Mouse (Mus musculus) adrenal gland, postnatal 36 days (tissue): Measurements from ENCODE around the gene Orai3. TPM values are rescaled to one million over a fixed set of nuclear protein-coding genes. Genes with fewer than 3 reads are reported as not detected.
"Not testable (repeated sequence)": the region's sequence is repeated elsewhere in the genome, so short reads cannot be mapped to it uniquely, and the experiment has no call there.

Experiments used
- DNase-seq, 2 experiments: peaks; one replicate each; pipeline ENCODE4 v3.0.0; 2021; ENCODE audit warnings: mixed read lengths in 1 of 2
- long read RNA-seq, 2 experiments: library from polyadenylated mRNA; stranded (forward); transcript quantifications; one replicate each; pipeline ENCODE4 v2.0.0; 2021; ENCODE audit warnings: borderline sequencing depth in 2 of 2
- total RNA-seq, 2 experiments: library from RNA; stranded (reverse); gene quantifications; 2 replicates each; pipeline ENCODE4 v1.2.3; 2021

Gene Orai3
- total RNA-seq: 10 to 100 TPM; 27.7 to 36.3 TPM
- long read RNA-seq, experiment 1, transcript Orai3-201 (2 exons, 1,996 nt): major isoform, 49 of 55 reads
- long read RNA-seq, experiment 1, partial matches to known transcripts: 0 of 55 reads
- long read RNA-seq, experiment 1, other reads (novel, unspliced or antisense): 5 of 55 reads
- long read RNA-seq, experiment 2, transcript Orai3-201 (2 exons, 1,996 nt): major isoform, 15 of 19 reads
- long read RNA-seq, experiment 2, partial matches to known transcripts: 4 of 19 reads
- long read RNA-seq, experiment 2, other reads (novel, unspliced or antisense): 0 of 19 reads

DNA sequence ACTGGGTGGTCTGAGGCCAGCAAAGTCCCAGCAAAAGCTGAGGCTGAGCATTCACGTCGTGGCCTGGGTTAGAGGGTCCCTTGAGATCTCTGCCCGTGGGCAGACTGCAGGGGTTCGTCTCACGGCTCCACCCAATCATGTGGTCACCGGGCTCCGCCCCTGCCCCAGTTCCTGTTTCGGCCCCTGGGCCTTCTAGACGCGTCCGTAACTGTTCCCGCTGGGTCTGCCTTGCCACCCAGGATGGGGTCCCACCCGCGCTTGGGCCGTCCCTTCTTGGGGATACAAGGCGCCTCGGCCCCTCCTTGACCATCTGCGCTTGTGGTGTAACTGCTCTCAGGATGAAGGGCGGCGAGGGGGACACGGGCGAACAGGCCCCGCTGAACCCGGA is at the start of gene Orai3:
TSS of gene Orai3 (plus strand) at position 165 of the 388 bp plus-strand sequence.
- peak; percentile 94 to 96 for DNase-seq

DNA sequence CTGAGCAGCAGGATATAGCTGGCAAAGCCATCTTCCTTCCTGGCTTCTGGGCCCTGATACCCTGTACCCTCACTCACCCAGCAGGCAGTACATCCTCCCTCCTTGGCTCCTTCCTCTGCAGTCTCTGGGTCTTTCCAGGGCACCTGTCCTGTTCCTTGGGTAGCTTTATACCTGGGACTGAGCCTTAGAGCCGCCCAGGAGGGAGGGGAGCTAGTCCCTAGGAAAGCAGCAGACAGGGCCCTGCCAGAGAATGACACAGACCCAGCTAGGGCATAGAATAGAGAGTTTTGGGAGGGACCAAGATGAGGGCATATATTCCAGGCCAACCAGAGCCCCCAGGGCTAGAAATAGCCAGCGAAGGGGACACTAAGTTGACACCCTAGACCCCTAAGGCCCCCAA is 44.1 kb upstream of the Orai3 start:
- DNase-seq: no peak

DNA sequence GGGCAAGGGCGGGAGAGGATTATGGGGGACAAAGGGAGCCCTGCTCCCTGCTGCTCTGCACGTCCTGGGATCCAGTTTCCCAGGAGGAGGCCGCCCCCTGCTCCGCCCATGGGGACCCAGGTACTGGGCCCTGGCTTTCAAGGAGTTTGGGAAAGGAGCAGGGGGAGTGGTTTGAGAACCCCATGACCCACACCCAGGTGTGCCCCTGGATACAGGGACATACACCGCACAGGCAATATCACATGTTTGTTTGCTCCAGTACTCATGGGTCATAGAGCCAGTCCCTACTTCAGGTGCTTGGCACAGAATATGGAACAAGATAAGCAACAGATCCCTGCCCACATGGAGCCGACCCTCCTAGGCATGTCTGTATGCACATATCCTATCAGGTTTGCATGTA is 43.7 kb upstream of the Orai3 start:
- DNase-seq: no peak

DNA sequence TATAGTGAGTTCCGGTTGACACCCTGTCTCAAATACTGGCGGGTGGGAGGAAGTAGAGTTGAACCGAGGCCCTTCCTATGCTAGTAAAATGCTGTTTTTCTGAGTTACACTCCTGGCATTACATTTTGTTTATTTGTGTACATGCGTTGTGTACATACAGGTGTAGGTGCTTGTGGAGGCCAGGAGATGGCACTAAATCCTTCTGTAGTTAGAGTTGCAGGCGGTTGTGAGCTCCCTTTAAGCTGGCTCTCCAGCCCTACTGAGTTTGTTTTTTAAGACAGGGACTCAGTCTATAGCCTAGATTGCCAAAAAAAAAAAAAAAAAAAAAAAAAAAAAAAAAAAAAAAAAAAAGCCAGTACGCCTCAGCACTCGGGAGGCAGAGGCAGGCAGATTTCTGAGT is 41.7 kb upstream of the Orai3 start:
- DNase-seq: no peak

DNA sequence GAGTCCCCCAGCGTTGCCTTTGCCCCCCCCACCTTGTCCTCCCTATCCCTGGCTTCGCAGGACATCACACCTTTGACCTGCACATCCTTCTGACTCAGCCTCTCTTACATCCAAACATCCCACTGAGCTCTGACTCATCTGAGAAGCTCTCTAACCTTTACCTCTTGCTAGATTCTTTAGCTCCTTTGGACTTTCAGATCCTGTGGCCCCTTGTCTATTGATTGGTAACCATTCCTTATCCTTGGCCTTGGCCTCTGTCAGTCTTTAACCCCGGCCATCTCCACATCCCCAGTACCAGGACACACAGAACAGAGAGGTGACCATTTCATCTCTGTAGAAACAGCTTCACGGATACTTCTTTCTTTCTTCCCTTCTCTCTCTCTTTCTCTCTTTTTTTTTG is 39.4 kb upstream of the Orai3 start:
- no peak for DNase-seq

DNA sequence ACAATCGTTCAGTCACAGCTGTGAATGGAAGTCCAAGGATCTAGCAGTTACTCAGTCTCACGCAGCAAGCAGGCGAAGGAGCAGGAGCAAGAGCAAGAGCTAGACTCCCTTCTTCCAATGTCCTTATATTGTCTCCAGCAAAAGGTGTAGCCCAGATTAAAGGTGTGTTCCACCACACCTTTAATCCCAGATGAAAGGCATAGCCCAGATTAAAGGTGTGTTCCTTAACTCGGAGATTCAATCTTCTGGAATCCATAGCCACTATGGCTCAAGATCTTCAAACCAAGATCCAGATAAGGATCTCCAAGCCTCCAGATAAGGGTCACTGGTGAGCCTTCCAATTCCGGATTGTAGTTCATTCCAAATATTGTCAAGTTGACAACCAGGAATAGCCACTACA is 37.5 kb upstream of the Orai3 start, which contains the start of gene Ctf2:
TSS of gene Ctf2 (minus strand) at position 101 of the 400 bp plus-strand sequence.
- not testable (repeated sequence) for DNase-seq

DNA sequence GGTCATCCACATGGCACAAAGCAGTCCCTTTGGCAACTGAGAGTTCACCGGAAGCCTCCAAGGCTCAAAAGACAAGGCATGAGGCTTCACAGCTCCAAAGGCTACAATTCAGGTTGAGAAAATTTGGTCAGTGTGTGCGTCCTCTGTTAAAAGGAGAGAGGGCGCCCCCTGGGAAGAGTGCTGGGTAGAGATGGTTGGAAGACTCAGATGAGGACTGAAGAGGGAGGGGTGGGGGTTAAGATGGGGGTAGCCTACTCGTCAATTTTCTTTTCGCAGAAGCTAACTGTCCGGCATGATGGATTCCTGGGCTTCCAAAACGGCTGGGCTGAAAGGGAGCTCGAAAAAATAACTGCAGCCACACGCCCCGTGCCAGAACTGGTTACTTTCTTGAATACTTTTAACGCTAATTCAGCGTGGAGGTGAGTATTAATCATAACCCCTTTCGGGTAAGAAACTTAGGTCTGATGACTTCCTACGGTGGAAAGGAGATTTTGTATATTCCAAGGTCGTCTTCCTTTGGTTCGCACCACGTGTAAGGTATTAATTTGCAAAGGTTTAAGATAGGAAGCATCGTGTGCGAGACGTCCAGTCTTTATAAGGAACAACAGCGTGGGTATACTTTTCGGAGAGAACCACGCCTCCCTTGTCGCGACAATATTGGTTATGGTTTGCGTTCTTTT is 25.1 kb upstream of the Orai3 start, which contains the start of gene Fbxl19:
TSS of gene Fbxl19 (plus strand) at position 178 of the 680 bp plus-strand sequence.
- DNase-seq: peak; percentile 79 to 87

DNA sequence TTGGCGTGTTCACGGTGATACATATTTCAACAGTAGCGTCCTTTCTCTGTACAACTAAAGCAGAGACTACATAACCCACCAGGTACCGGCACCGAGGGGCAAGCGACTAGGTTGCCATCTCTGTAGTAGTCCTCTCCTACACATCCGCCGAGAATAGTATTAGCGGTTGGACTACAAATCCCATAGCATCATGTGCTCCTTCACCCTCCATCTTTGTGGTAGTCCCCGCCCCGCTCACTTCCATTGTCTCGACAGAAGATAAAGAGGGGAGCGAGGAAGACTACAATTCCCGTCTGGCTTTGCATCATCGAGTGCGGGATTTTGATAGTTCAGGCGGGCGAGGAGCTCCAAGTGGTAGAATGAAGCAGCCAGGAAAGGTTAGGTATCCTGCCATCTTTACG is 24.4 kb upstream of the Orai3 start:
- peak; percentile 92 to 93 for DNase-seq

DNA sequence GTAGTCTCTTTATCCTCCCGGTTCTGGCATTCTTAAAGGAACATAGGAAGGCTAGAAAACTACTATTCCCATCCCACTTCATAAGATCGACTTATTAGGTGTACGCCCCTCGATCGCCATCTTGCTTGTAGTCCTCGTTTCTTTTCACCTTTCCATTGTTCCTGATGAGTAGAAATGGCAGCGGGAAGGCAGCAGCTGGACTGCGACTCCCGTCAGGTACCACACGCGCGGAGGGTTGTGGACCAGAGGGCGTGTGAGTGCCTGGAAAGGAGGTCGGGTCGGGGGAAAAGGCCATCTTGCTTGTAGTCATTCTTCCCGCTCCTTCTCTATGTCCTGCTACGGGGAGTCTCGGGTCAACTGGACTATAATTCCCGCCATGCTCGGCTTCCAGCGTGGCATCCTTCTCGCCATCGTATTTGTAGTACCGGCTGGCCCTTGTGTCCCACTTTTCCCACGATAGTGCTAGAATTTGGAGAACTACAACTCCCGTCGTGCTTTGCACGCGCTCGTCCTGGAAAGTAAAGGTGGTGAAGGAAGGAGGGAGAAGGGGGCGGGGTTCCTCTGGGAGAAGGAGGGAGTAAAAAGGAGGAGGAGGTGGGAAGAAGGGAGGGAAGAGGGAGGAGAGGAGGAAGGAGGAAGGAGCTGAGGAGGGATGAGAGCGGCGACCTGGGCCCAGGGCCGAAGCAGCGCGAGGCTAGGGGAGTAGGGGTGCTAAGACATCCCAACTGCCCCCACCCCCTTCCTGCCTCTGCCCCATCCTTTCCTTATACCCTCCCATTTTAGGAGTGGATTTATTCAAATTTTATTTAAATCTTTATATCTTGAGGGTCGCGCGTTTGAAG is 23.7 kb upstream of the Orai3 start:
- DNase-seq: peak; percentile 95

DNA sequence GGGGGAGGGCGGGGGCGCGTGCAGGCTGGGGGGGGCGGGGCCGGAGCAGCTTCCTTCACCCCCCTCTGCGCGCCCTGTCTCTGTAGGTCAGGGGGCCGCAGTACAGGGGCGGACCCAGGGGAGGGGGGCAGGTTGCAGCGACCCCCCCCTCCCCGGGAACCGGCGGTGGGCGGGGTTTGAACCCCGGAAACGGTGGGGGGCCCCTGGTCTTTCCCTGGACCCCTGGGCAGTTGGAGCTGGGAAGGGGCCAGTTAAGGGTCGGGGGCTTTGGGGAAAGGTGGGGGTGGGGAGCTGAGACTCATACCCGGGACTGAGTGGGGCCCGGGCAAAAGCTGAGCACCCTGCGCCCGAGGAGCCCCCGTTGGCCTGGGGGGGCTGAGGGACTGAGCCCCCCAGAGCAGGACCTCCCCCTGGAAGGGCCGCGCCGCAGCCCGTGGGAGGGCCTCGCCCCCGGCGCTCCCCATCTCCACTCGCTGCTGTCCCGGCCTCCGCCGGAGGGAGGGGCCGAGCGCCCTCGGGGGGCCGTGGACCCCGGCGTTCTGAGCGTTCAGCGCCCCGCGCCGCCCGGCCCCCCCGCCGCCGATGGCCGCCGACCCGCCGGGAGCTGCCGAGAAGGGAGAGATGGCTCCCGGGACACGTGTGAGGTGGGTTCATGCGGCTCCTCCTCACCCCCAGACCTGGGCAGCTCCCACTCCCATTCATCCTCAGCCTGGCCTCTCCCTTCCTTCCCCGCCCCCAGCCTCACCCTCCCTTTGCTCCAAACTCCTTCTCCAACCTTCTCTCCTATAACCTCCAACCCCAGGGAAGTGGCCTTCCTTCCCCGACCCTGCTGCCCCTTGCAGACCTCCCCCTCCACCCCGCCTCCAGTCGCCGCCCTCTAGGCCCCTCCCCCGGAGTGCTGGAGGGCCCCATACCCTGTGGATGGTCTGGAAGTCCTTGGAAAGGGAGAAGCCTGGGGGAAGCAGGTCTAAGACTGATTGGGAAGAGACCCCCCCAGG is 22.8 kb upstream of the Orai3 start:
- DNase-seq: peak; percentile 18 to 52

DNA sequence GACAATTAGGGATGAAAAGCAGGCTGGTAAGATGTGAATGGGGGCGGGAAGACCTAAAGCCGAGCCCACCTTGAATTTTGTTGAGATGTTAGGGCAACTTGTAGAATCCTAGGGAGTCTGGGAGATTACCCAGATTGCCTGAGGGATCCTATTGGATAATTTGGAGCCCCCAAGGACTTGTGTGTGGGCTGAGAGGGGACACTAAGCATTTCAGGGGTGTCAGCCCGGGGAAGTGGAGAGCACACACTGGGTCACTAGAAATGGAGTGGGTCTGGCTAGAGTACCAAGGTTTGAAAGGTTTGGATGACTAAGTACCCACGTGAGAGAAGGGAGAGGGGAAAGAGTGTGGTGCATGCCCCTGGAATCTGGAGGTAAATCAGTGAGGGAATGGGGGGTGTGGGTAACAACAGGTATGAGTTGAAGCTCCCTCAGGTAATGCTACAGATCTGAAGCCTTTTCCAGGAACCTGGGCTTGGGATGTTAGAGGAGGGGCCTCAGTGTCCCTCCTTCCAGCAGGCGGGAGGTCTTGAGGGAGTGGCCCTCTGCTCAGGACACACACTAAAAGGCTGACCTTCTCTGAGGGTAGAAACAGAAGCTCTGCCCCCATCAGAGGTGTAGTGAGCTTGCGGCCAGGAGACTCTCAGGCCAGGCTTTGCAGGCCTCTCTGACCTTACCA is 21.9 kb upstream of the Orai3 start:
- DNase-seq: no peak

DNA sequence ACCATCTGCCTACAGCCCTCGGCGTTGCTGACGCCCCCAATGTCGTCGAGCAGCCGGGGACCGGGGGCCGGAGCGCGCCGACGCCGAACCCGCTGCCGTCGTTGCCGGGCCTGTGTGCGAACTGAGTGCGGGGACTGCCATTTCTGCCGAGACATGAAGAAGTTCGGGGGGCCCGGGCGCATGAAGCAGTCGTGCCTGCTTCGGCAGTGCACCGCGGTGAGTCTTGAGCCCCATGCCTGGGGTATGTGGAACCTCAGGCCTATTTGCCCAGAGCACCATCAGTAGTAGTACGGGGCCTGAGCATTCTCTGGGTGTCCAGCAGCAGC is 21.4 kb upstream of the Orai3 start:
- no peak for DNase-seq

DNA sequence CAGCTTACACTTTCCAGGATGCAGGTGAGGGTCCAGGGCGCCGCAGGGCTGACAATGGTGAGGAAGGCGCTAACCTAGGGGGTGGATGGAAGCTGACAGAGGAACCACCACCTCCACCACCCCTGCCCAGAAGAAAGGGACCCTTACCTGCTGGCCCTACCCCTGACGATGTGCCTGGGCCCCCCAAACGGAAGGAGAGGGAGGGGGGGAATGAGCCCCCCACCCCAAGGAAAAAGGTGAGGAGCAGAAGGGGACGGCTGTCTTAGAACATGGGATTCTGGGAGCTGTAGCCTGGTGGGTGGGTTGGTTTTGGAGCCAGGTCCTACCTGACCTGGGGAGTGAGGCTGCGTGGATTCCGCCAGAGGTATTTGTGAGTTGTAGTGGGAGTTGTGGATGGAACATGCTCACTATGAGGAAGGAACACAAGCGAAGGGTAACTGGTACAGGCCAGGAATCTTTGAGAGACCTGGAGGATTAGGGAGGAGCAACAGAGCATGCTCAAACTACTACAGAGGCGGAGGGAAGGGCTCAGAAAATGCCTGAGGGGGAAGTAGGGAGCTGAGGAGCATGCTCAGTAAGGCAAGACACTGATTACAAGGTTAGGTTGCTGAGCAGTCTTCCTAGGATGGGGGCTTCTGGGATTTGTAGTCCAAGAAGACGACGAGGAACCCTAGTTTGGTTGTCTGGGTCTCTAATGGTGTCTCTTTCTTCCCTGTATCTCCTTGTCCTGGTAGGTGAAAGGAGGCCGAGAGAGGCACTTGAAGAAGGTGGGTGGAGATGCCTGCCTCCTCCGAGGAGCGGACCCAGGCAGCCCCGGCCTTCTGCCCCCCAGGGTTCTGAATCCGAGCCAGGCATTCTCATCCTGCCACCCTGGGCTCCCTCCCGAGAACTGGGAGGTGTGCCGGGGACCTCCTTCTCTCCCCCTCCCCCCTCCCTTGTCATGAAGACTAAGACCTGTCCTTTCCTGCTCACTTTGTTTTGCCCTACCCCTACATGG is 19.2 kb upstream of the Orai3 start:
- no peak for DNase-seq

DNA sequence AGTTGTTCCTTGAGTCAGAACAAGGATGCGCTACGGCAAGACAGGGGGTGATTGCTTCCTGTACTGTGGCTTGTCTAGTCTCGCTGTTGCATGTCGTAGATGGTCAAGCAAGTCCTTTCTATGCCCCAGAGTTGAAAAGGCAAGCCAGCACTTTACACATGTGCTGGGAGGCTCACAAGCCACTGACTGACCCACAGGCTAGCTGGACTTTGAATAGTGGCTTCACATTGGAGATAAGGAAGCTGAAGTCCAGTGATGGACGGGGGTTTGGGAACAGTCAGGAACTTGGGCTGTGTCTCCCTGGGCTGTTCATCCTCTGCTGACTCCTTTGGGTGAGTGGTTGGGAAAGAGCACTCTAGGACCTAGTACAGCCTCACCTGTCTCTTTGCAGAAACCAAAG is 18.0 kb upstream of the Orai3 start:
- DNase-seq: no peak

DNA sequence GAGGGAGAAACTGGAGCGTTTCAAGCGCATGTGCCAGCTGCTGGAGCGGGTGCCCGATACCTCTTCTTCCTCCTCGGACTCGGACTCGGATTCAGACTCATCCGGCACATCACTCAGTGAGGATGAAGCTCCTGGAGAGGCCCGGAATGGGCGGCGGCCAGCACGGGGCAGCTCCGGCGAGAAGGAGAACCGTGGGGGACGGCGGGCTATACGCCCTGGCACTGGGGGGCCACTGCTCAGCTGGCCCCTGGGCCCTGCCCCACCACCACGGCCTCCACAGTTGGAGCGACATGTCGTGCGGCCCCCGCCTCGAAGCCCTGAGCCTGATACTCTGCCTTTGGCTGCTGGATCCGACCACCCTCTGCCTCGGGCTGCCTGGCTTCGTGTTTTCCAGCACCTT is 17.5 kb upstream of the Orai3 start:
- DNase-seq: no peak

DNA sequence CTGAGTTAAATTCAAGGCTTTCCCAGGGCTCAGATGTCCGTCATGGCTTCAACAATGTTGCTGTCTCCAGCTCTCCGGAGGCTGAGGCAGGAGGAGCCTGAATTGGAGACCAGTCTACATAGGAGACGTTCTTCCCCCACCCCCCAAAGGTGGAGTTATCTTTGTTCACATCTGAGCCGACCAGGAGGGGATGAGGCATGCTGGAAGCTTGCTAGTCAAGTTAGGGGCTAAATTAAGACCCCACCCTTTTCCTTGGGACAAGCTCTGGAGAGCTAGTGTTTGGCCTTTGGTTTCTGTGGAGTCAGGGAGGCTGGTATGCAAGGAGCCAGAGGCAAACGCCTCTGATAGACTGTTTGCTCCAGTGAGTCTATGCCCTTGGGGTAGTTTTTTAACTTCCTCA is 16.5 kb upstream of the Orai3 start:
- no peak for DNase-seq

DNA sequence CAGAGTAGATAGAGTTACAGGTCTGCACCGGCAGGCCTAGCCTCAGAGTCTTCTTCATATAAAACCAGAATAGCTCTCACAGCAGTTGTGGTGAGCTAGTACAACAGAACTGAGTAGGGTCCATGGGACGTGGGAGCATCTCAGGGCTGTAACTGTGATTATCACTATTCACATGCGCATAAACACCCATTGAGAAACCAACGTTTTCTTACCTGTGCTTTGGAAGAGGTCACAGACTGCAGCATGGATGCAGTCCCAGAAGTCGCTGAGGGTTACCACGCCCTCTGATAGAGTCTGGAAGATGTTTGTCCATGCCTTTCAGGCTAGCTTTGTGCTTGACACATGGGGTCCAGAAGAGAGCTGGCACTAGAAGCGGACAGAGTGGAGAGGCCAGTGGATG is 15.9 kb upstream of the Orai3 start:
- DNase-seq: no peak

DNA sequence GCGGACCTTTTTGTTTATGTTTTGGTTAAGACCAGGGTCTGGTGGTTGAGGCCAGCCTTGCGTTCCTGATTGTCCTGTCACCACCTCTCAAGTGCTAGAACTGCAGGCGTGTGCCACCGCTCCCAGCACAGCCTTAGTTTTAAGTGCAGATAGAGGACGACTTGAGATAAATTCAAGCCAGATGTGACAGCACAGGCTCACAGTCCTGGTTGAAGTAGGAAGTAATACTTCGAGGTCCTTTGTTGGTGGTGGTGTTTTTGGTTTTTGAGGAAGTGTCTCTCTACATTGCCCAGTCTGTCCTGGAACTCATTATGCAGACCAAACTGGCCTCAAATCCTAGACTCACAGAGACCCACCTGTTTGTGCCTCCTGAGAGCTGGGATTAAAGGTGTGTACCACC is 9.9 kb upstream of the Orai3 start:
- DNase-seq: no peak

DNA sequence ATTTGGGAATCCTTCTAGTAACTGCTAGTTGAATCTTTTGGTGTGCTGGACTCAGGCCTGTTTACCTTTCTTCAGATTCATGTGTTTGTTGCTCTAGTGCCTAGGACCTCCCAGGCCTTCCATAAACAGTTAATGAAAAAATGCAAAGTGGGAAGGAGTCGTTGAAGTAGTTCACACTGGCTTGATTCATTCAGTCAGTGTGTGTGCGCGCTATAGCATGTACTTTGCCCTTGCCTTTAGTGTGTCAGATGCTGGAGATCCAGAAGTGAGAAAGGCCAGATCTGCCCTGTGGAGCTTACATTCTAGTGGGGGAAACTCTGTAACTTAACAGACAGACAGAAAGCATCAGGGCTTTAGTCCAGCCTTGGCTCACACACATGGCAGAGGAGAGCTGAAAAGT is 9.1 kb upstream of the Orai3 start:
- no peak for DNase-seq

DNA sequence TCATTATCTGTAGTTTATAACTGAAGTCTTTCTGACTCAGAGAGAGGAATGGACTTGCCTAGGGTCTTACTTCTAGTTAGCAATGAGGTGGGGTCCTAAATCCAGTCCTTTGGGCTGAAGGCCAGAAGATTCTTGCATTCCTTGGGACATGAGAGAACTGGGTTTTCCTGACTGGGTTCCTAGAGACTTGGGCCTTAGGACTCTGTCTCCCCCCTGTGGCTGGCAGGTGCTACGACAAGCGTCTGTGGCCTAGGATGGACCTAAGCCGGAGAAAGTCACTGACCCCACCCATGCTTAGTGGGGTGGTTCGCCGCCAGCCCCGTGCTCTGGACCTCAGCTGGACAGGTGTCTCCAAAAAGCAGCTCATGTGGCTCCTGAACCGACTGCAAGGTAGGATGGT is 8.6 kb upstream of the Orai3 start:
- DNase-seq: peak; percentile 72 to 83
